Mouse (Mus musculus) heart, adult 2 months (tissue): ENCODE results near the gene Palb2.

Source experiments
- CTCF ChIP-seq: fragments of 200-600 bp; IDR thresholded peaks from 2 replicates; pipeline ENCODE4 v1.8.1; 2022; ENCODE audit warnings: antibody characterized with exemption, mild to moderate bottlenecking, moderate library complexity
- EP300 ChIP-seq: fragments of 200-500 bp; IDR thresholded peaks from 2 replicates; pipeline ENCODE4 v1.6.1; 2011; ENCODE audit warnings: low read depth, low read length, control low read depth; ENCODE audit not compliant: insufficient read depth

DNA sequence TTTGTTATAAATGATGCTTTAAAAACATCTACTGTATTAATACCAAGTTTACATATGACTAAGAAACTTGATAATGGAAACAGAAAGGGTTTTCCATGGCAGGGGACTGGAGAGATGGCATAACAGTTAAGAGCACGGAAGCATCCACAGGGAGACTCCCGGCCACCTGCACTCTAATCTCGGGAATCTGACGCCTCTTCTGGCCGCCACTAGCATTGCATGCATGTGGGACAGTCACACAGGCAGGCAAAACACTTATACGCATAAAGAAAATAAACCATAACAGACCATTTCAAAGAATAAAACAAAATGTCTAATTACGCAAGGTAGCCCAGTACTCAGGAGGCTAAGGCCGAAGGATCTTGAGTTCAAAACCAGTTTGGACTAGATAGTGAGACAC is 7.1 kb downstream of the Palb2 start:
- TF ChIP-seq CTCF: no peak
- TF ChIP-seq EP300: no peak
